Mouse (Mus musculus): ENCODE data around the gene Mecom.

Gene Mecom

GRCm38 (mm10) chr3:29963447-29963846, 584.4 kb downstream of the Mecom start:
- in situ Hi-C loops (cut with MboI) = no loop called here

DNA sequence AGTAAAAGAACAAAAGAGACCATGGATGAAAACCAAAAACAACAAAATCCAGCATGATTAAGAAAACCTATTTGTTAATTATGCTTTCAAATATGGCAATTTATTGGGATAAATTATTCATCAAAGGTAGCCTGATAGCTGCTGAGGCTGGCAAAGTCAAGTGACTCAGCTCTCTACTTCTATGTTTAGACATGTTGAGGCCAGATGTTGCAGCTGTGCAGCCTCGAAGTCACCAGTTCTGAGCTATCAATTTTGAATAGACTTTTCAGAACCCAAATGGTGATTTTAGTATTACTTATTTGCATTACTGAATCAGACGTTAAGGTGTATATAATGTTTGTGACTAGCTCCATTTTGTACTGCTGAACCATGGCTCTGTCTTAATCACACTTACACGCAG, 588.8 kb downstream of the Mecom start:
- in situ Hi-C loops (cut with MboI) = no loop called here

DNA sequence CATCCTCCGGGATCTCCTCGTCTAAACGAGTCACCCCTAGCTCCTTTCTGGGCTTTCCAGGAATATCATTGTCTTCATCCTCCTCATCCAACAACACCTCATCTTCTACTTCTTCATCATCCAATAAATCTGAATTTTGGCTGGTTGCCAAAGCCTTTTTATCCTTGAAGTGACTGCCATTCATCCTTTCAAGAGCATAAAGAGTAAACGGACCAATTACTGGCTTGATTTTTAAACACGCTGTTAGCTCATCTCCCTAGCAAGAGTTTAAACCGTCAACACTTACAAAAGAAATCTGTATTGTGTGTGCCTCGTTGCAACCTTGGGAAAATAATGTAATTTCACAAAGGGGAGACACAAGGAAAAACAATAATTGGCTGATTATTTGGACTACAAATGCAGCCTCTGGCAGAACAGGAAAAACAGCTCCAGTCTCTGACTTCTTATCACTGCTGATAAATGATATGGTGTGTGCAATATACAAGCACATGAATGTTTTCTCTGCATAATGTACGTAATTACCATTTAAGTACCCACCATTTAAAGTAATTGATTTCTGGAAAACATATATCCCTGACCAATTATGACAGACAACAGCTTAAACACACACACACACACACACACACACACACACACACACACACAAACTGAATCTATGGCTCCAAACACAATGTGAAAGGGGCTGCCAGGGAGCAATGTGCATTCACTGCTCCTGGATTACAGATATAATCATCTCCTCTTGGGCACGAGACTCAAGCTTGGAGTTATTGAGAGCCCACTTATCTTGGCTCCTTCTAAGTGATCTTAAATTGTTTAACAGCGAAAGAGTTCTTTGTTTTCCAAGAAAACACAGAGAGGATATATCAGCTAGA, 590.2 kb downstream of the Mecom start:
- in situ Hi-C loops (cut with MboI) = no loop called here

- in situ Hi-C loops (cut with MboI) = no loop called here
Observed at GRCm38 (mm10) chr3:29953269-29953668, 594.5 kb downstream of the Mecom start.

- in situ Hi-C loops (cut with MboI) = no loop called here
Observed at GRCm38 (mm10) chr3:29950853-29951252, 597.0 kb downstream of the Mecom start.

DNA sequence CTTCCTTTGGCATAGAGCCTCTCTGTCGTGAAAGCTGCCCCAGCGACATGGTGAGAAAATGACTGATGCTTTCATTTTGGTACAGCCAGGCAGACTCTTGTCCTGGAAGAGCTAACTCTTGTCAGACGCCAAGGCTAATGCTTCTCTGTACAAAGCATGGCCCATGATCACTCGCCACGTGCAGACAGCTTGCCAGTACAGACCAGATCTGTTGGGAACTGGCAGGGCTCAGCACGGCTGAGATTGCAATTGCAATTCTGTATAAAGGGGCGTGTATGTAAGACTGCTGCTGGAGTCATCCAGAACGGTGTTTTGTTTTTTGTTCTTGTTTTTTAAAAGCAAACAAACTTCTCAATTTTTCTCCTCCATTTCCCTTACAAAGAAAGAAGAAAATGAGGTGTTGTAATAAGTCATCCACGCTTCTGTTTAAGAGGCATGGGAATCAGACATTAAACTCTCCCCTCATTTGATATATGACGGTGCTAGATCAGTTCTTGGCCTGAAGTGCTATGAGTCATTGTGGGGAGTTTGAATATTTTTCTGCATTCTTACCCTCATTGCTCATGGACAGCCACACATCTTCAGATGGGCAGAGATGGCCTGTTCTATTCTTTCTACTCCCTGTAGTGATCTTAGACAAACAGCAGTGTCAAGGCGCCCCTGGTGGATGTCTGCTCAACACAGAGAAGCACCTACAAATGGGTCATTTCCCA, 644.1 kb downstream of the Mecom start:
- in situ Hi-C loops (cut with MboI) = no loop called here
